Mouse (Mus musculus) megakaryocyte, embryonic 14.5 days (primary cell): ENCODE measurements around the gene Plpp6. TPM values are rescaled to one million over a fixed set of nuclear protein-coding genes. Genes with fewer than 3 reads are reported as not detected.

Experiments used
- H3K27me3 ChIP-seq: replicated peaks from 2 replicates; pipeline ENCODE3; 2012; ENCODE audit warnings: inconsistent platforms
- H3K36me3 ChIP-seq: replicated peaks from 2 replicates; pipeline ENCODE3; 2012; ENCODE audit warnings: low read length, inconsistent platforms, mixed read lengths
- H3K4me1 ChIP-seq: 2 replicates; pipeline ENCODE4 v1.6.1; 2012; ENCODE audit warnings: inconsistent platforms
- H3K4me3 ChIP-seq: replicated peaks from 2 replicates; pipeline ENCODE3; 2012; ENCODE audit warnings: moderate library complexity, mild to moderate bottlenecking, inconsistent platforms
- H3K9me3 ChIP-seq: 2 replicates; pipeline ENCODE4 v1.6.1; 2012; ENCODE audit warnings: inconsistent platforms
- FLI1 ChIP-seq: IDR thresholded peaks from 2 replicates; pipeline ENCODE4 v1.6.1; 2012; ENCODE audit warnings: low read length, inconsistent platforms, mixed read lengths
- GATA1 ChIP-seq: IDR thresholded peaks from 3 replicates; pipeline ENCODE4 v1.6.1; 2012; ENCODE audit warnings: mixed read lengths, low read length, inconsistent platforms, borderline replicate concordance
- polyA plus RNA-seq: library from polyadenylated mRNA; stranded (reverse); fragments of >175 nt; gene quantifications from 2 replicates; pipeline ENCODE4 v1.2.3, GENCODE M21; 2012; ENCODE audit warnings: low replicate concordance; ENCODE audit not compliant: insufficient read depth

The Plpp6 gene
- polyA plus RNA-seq, 1 experiment: 7.0 TPM

- TF ChIP-seq FLI1 (no peak), GATA1 (no peak)
- H3K36me3 ChIP-seq: peaks cover 17% of the 10 kb centered on the region
- peaks cover 25% of the 10 kb centered on the region for H3K4me1 ChIP-seq
Measured at GRCm38 (mm10) chr19:28970251-28970650, 6.5 kb downstream of the Plpp6 start.

GRCm38 (mm10) chr19:28974862-28975611 is 11.3 kb downstream of the Plpp6 start:
- TF ChIP-seq GATA1: no peak
- TF ChIP-seq FLI1: no peak
- peaks cover 13% of the 10 kb centered on the region for H3K27me3 ChIP-seq
- peaks cover 9% of the 10 kb centered on the region for H3K9me3 ChIP-seq
- H3K4me1 ChIP-seq: peaks cover 8% of the 10 kb centered on the region
- no peaks in the 10 kb centered on the region for H3K36me3 ChIP-seq
- H3K4me3 ChIP-seq: peak overlapping the region; percentile 87

More at GRCm38 (mm10) chr19:28970251-28970650, 6.5 kb downstream of the Plpp6 start:
- Histone ChIP-seq H3K9me3 (peaks cover 9% of the 10 kb centered on the region), H3K4me3 (no peak overlapping the region), H3K27me3 (peaks cover 11% of the 10 kb centered on the region)

GRCm38 (mm10) chr19:28982617-28983016 is 18.9 kb downstream of the Plpp6 start:
- Histone ChIP-seq H3K4me3 (no peak overlapping the region), H3K4me1 (peaks cover 6% of the 10 kb centered on the region; the same call in 1 of the 2 replicates), H3K27me3 (no peaks in the 10 kb centered on the region), H3K36me3 (no peaks in the 10 kb centered on the region), H3K9me3 (no peaks in the 10 kb centered on the region)
- TF ChIP-seq FLI1 (no peak), GATA1 (no peak)

- no peak for TF ChIP-seq FLI1
- TF ChIP-seq GATA1: no peak
- Histone ChIP-seq H3K9me3 (no peaks in the 10 kb centered on the region), H3K4me1 (peaks cover 36% of the 10 kb centered on the region), H3K27me3 (no peaks in the 10 kb centered on the region), H3K36me3 (peaks cover 20% of the 10 kb centered on the region), H3K4me3 (peak overlapping the region; percentile 100)
Measured at GRCm38 (mm10) chr19:28989515-28989914, 25.8 kb downstream of the Plpp6 start.

GRCm38 (mm10) chr19:28990194-28990589 is 26.4 kb downstream of the Plpp6 start, which contains the start of gene Cdc37l1:
Gene Cdc37l1 (plus strand): TSS chr19:28990352.
- no peaks in the 10 kb centered on the region for H3K9me3 ChIP-seq
- TF ChIP-seq FLI1: no peak
- no peak for TF ChIP-seq GATA1
- peak within 1 kb of the TSS; percentile 100 for H3K4me3 ChIP-seq

GRCm38 (mm10) chr19:28990590-28991221 is 27.0 kb downstream of the Plpp6 start:
- Histone ChIP-seq H3K9me3 (no peaks in the 10 kb centered on the region), H3K36me3 (peaks cover 32% of the 10 kb centered on the region), H3K4me3 (peak overlapping the region; percentile 100), H3K27me3 (no peaks in the 10 kb centered on the region), H3K4me1 (peaks cover 47% of the 10 kb centered on the region)
- TF ChIP-seq FLI1: no peak
- no peak for TF ChIP-seq GATA1

More at GRCm38 (mm10) chr19:28990194-28990589, 26.4 kb downstream of the Plpp6 start, which contains the start of gene Cdc37l1:
- Histone ChIP-seq H3K4me1 (peaks cover 42% of the 10 kb centered on the region), H3K36me3 (peaks cover 27% of the 10 kb centered on the region), H3K27me3 (no peaks in the 10 kb centered on the region)

GRCm38 (mm10) chr19:28991391-28991790 is 27.6 kb downstream of the Plpp6 start:
- Histone ChIP-seq H3K9me3 (no peaks in the 10 kb centered on the region), H3K27me3 (no peaks in the 10 kb centered on the region), H3K36me3 (peaks cover 39% of the 10 kb centered on the region), H3K4me1 (peaks cover 50% of the 10 kb centered on the region), H3K4me3 (peak overlapping the region; percentile 100)
- TF ChIP-seq FLI1 (no peak), GATA1 (no peak)

- Histone ChIP-seq H3K27me3 (no peaks in the 10 kb centered on the region), H3K4me3 (no peak overlapping the region), H3K9me3 (no peaks in the 10 kb centered on the region), H3K36me3 (peaks cover 70% of the 10 kb centered on the region), H3K4me1 (peaks cover 31% of the 10 kb centered on the region)
- TF ChIP-seq FLI1: no peak
- TF ChIP-seq GATA1: no peak
Measured at GRCm38 (mm10) chr19:28994870-28995269, 31.1 kb downstream of the Plpp6 start.

GRCm38 (mm10) chr19:28995366-28995765 is 31.6 kb downstream of the Plpp6 start:
- Histone ChIP-seq H3K9me3 (no peaks in the 10 kb centered on the region), H3K4me3 (no peak overlapping the region), H3K27me3 (no peaks in the 10 kb centered on the region), H3K36me3 (peaks cover 75% of the 10 kb centered on the region), H3K4me1 (peaks cover 31% of the 10 kb centered on the region)
- TF ChIP-seq FLI1: no peak
- TF ChIP-seq GATA1: no peak
